ENCODE assay signal across 7 mouse cellular contexts in the genomic region with DNA sequence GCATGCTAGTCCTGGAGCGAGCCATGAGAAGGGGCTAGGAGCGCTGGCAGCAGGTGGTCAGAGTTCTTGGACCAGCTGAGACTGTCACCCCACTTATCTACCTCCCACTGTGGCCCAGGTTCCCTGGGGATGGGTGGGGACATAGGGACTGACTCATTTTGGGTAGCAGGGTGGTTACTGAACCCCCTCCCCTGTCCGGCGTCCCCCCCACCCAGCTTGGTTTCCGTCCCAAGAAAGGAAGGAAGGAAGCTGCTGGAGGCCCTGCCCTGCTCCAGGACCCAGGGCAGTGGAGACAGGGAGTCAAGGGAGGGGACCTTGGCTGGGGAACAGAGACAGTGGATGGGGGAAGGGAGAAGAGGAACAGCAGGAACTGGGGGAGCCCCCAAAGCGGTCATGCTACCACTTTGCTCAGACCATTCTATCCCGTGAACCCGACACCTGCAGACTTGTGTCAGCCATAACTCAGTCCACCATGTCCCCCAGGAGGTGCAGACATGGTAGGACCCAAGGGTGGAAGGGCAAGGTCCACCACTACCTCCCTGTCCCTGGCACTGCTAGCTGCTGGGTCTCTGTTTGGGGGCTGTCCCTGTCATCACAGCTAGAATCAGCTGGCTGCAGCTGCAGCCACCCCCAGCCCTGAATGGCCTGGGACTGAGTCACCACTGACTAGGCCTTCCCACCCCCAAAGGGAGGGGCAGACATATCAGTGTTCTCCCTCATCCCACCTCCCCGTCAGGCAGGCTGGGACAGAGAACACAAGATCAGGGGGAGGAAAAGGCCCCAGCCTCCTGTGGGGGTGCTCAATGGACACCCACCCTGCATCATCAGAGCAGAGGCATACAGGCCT. TPM values are rescaled to one million over a fixed set of nuclear protein-coding genes. Genes with fewer than 3 reads are reported as not detected.
DNase-seq lines count a peak whose midpoint lies in the region; ATAC-seq and TF ChIP-seq lines count a peak whose summit lies in the region.

No protein-coding gene starts in this region.

- TF ChIP-seq EP300 in ES-Bruce4 (IDR thresholded peaks at IDR 0.05; ENCODE audit: insufficient read depth, low read depth, low read length) = no peak

- no peak for DNase-seq in hindbrain, embryonic 14.5 days (ENCODE audit: low spot score)
- no peak for DNase-seq in liver, embryonic 11.5 days (ENCODE audit: low spot score)
- DNase-seq in thymus, adult 2 months = no peak
- DNase-seq in layer of hippocampus, postnatal 10 days (ENCODE audit: low spot score in 2 of 2) = no peak

- 0 out of 2 replicates have a peak overlapping the region, but pooled peaks have one; percentile 12 for H3K27ac ChIP-seq in ES-Bruce4 (ENCODE audit: insufficient read depth, low read length)
- H3K27ac ChIP-seq in brown adipose tissue, adult 24 weeks (replicated peaks; ENCODE audit: low read depth, low read length) = peak overlapping the region; percentile 100
- peak overlapping the region; percentile 24; the same call in 1 of the 2 replicates for H3K27ac ChIP-seq in hindbrain, embryonic 14.5 days
- H3K27ac ChIP-seq in liver, embryonic 11.5 days (ENCODE audit: low read depth, low read length) = peak overlapping the region; percentile 58
- peak overlapping the region; percentile 80 for H3K27ac ChIP-seq in stomach, embryonic 14.5 days (ENCODE audit: low read length)
- H3K27ac ChIP-seq in thymus, adult 2 months (ENCODE audit: control insufficient read depth, insufficient read depth, low read length) = no peak overlapping the region

- no peaks in the 10 kb centered on the region for H3K9me3 ChIP-seq in ES-Bruce4 (replicated peaks; ENCODE audit: control insufficient read depth, insufficient read depth, low read length, poor library complexity, severe bottlenecking)
- no peaks in the 10 kb centered on the region for H3K9me3 ChIP-seq in hindbrain, embryonic 14.5 days (ENCODE audit: control insufficient read depth, low read length)
- H3K9me3 ChIP-seq in liver, embryonic 11.5 days (ENCODE audit: control insufficient read depth, low read length) = no peaks in the 10 kb centered on the region
- H3K9me3 ChIP-seq in stomach, embryonic 14.5 days (ENCODE audit: control insufficient read depth, low read depth, low read length) = no peaks in the 10 kb centered on the region

- no peak for TF ChIP-seq POLR2A in ES-Bruce4 (IDR thresholded peaks at IDR 0.05; ENCODE audit: insufficient read depth, low read length)
- no peak for TF ChIP-seq POLR2A in thymus, adult 2 months (IDR thresholded peaks at IDR 0.05; ENCODE audit: control insufficient read depth, extremely low read depth, insufficient read depth, low read length, poor library complexity)

- H3K36me3 ChIP-seq in ES-Bruce4 (ENCODE audit: control insufficient read depth, insufficient read depth, low read length, poor library complexity, severe bottlenecking) = no peaks in the 10 kb centered on the region
- H3K36me3 ChIP-seq in hindbrain, embryonic 14.5 days (replicated peaks; ENCODE audit: control insufficient read depth, insufficient read depth) = peaks cover 13% of the 10 kb centered on the region; the same call in 1 of the 2 replicates
- peaks cover 2% of the 10 kb centered on the region; the same call in 1 of the 2 replicates for H3K36me3 ChIP-seq in liver, embryonic 11.5 days (ENCODE audit: control insufficient read depth, insufficient read depth, low read length)
- peaks cover 3% of the 10 kb centered on the region; the same call in 1 of the 2 replicates for H3K36me3 ChIP-seq in stomach, embryonic 14.5 days (ENCODE audit: control insufficient read depth, insufficient read depth, low read length)
- no peaks in the 10 kb centered on the region for H3K36me3 ChIP-seq in thymus, adult 2 months (ENCODE audit: control insufficient read depth, insufficient read depth, low read length)

- H3K27me3 ChIP-seq in ES-Bruce4 (ENCODE audit: control insufficient read depth, insufficient read depth, low read length, poor library complexity, severe bottlenecking) = no peaks in the 10 kb centered on the region
- no peaks in the 10 kb centered on the region for H3K27me3 ChIP-seq in hindbrain, embryonic 14.5 days (ENCODE audit: control insufficient read depth, insufficient read depth, low read length)
- peaks cover 14% of the 10 kb centered on the region for H3K27me3 ChIP-seq in liver, embryonic 11.5 days (replicated peaks; ENCODE audit: control insufficient read depth, insufficient read depth, low read length)
- H3K27me3 ChIP-seq in stomach, embryonic 14.5 days (ENCODE audit: control insufficient read depth, insufficient read depth, low read length) = no peaks in the 10 kb centered on the region
- no peaks in the 10 kb centered on the region; the same call in 1 of the 2 replicates for H3K27me3 ChIP-seq in thymus, adult 2 months (ENCODE audit: control insufficient read depth, insufficient read depth, low read length)

- H3K9ac ChIP-seq in ES-Bruce4 (ENCODE audit: low read depth, poor library complexity, severe bottlenecking) = no peak overlapping the region
- no peak overlapping the region for H3K9ac ChIP-seq in hindbrain, embryonic 14.5 days
- no peak overlapping the region; the same call in 1 of the 2 replicates for H3K9ac ChIP-seq in liver, embryonic 11.5 days (ENCODE audit: low read depth, low read length)
- H3K9ac ChIP-seq in stomach, embryonic 14.5 days (replicated peaks; ENCODE audit: low read depth, low read length) = peak overlapping the region; percentile 14; the same call in 1 of the 2 replicates

- TF ChIP-seq CTCF in ES-Bruce4 (IDR thresholded peaks at IDR 0.05; ENCODE audit: low read depth, low read length) = no peak
- TF ChIP-seq CTCF in thymus, adult 2 months (IDR thresholded peaks at IDR 0.05; ENCODE audit: borderline replicate concordance, control insufficient read depth, extremely low read depth, insufficient read depth, low read length, poor library complexity) = no peak

- no peak overlapping the region for H3K4me2 ChIP-seq in hindbrain, embryonic 14.5 days (replicated peaks)
- peak overlapping the region; percentile 16 for H3K4me2 ChIP-seq in liver, embryonic 11.5 days
- no peak overlapping the region for H3K4me2 ChIP-seq in stomach, embryonic 14.5 days (replicated peaks; ENCODE audit: low read depth, low read length)

- peaks cover 10% of the 10 kb centered on the region for H3K4me1 ChIP-seq in ES-Bruce4 (ENCODE audit: control insufficient read depth, insufficient read depth, low read length)
- H3K4me1 ChIP-seq in brown adipose tissue, adult 24 weeks (ENCODE audit: control insufficient read depth, insufficient read depth, insufficient read length, low read length) = no peaks in the 10 kb centered on the region; the same call in 1 of the 2 replicates
- H3K4me1 ChIP-seq in hindbrain, embryonic 14.5 days (replicated peaks; ENCODE audit: control insufficient read depth, insufficient read depth, low read length) = peaks cover 4% of the 10 kb centered on the region
- peaks cover 35% of the 10 kb centered on the region for H3K4me1 ChIP-seq in liver, embryonic 11.5 days (replicated peaks; ENCODE audit: control insufficient read depth, insufficient read depth, low read length)
- H3K4me1 ChIP-seq in stomach, embryonic 14.5 days (ENCODE audit: control insufficient read depth, insufficient read depth, low read length) = peaks cover 29% of the 10 kb centered on the region
- H3K4me1 ChIP-seq in thymus, adult 2 months (replicated peaks; ENCODE audit: control insufficient read depth, insufficient read depth, low read length) = peaks cover 7% of the 10 kb centered on the region

- 75% methylated on average over 9 of the region's 9 CpGs for WGBS in hindbrain, embryonic 14.5 days
- WGBS in liver, embryonic 11.5 days = 52% methylated on average over 8 of the region's 9 CpGs
- WGBS in stomach, embryonic 14.5 days = 75% methylated on average over 9 of the region's 9 CpGs
- WGBS in thymus, adult 2 months = 91% methylated on average over 9 of the region's 9 CpGs

- no peak for ATAC-seq in hindbrain, embryonic 14.5 days (ENCODE audit: low FRiP score)
- peak; percentile 47; the same call in 1 of the 2 replicates for ATAC-seq in liver, embryonic 11.5 days (replicated peaks; ENCODE audit: low FRiP score)
- no peak for ATAC-seq in stomach, embryonic 14.5 days (ENCODE audit: insufficient number of reproducible peaks, insufficient read depth, low FRiP score, low read depth)

- H3K4me3 ChIP-seq in ES-Bruce4 (ENCODE audit: low read depth, low read length) = no peak overlapping the region
- H3K4me3 ChIP-seq in brown adipose tissue, adult 24 weeks (ENCODE audit: insufficient read depth, low read depth, low read length) = peak overlapping the region; percentile 69
- H3K4me3 ChIP-seq in hindbrain, embryonic 14.5 days (replicated peaks; ENCODE audit: low read length) = no peak overlapping the region
- H3K4me3 ChIP-seq in liver, embryonic 11.5 days (ENCODE audit: low read depth, low read length) = 0 out of 2 replicates have a peak overlapping the region, but pooled peaks have one; percentile 5
- H3K4me3 ChIP-seq in stomach, embryonic 14.5 days (ENCODE audit: low read depth, low read length) = no peak overlapping the region
- H3K4me3 ChIP-seq in thymus, adult 2 months (ENCODE audit: control insufficient read depth, insufficient read depth, low read length) = no peak overlapping the region

RNA-seq across cellular contexts. Expression of a gene that starts 5.0 kb away (rescaled TPM):
- 10.3 and 13.5 TPM in 2 replicates for polyA plus RNA-seq in ES-Bruce4 (2011; ENCODE audit: insufficient read depth, insufficient read length, low read depth, missing spikeins)
- 20.1 and 32.2 TPM in 2 replicates for polyA plus RNA-seq in brown adipose tissue, adult 24 weeks (2012; ENCODE audit: insufficient read depth, insufficient read length, missing spikeins)
- 53.5 and 56.9 TPM in 2 replicates for polyA plus RNA-seq in hindbrain, embryonic 14.5 days (2014; fragmentation: Nextera tagmentation; extraction: Ambion mirVana)
- 23.6 and 25.1 TPM in 2 replicates for polyA plus RNA-seq in liver, embryonic 11.5 days (2014; fragmentation: Nextera tagmentation; extraction: Ambion mirVana)
- polyA plus RNA-seq in stomach, embryonic 14.5 days (2014; fragmentation: Nextera tagmentation; extraction: Ambion mirVana) = 44.9 and 47.7 TPM in 2 replicates
- 13.5 and 19.6 TPM in 2 replicates for polyA plus RNA-seq in thymus, adult 2 months (2012; rRNA removed)
- 10 to 100 TPM; 48.5 to 49.4 TPM for total RNA-seq in layer of hippocampus, postnatal 10 days (2021)

RNA-seq across cellular contexts. Expression of a gene that starts 12.6 kb away (rescaled TPM):
- polyA plus RNA-seq in ES-Bruce4 (2011; ENCODE audit: insufficient read depth, insufficient read length, low read depth, missing spikeins) = 21.5 and 27.2 TPM in 2 replicates
- polyA plus RNA-seq in brown adipose tissue, adult 24 weeks (2012; ENCODE audit: insufficient read depth, insufficient read length, missing spikeins) = 3.4 and 7.7 TPM in 2 replicates
- polyA plus RNA-seq in hindbrain, embryonic 14.5 days (2014; fragmentation: Nextera tagmentation; extraction: Ambion mirVana) = 7.8 and 8.2 TPM in 2 replicates
- 21.0 and 23.7 TPM in 2 replicates for polyA plus RNA-seq in liver, embryonic 11.5 days (2014; fragmentation: Nextera tagmentation; extraction: Ambion mirVana)
- 18.1 and 19.6 TPM in 2 replicates for polyA plus RNA-seq in stomach, embryonic 14.5 days (2014; fragmentation: Nextera tagmentation; extraction: Ambion mirVana)
- 9.7 and 9.8 TPM in 2 replicates for polyA plus RNA-seq in thymus, adult 2 months (2012; rRNA removed)
- 1 to 10 TPM; 4.9 to 7.8 TPM for total RNA-seq in layer of hippocampus, postnatal 10 days (2021)

RNA-seq across cellular contexts. Expression of a gene that starts 12.7 kb away (rescaled TPM):
- 51.1 and 53.2 TPM in 2 replicates for polyA plus RNA-seq in ES-Bruce4 (2011; ENCODE audit: insufficient read depth, insufficient read length, low read depth, missing spikeins)
- 67.6 and 69.2 TPM in 2 replicates for polyA plus RNA-seq in brown adipose tissue, adult 24 weeks (2012; ENCODE audit: insufficient read depth, insufficient read length, missing spikeins)
- polyA plus RNA-seq in hindbrain, embryonic 14.5 days (2014; fragmentation: Nextera tagmentation; extraction: Ambion mirVana) = 74.7 and 76.7 TPM in 2 replicates
- 53.5 and 55.2 TPM in 2 replicates for polyA plus RNA-seq in liver, embryonic 11.5 days (2014; fragmentation: Nextera tagmentation; extraction: Ambion mirVana)
- polyA plus RNA-seq in stomach, embryonic 14.5 days (2014; fragmentation: Nextera tagmentation; extraction: Ambion mirVana) = 57.1 and 57.7 TPM in 2 replicates
- 163 and 173 TPM in 2 replicates for polyA plus RNA-seq in thymus, adult 2 months (2012; rRNA removed)
- 100 to 1,000 TPM; 171 to 176 TPM for total RNA-seq in layer of hippocampus, postnatal 10 days (2021)

RNA-seq across cellular contexts. Expression of a gene that starts 13.2 kb away (rescaled TPM):
- polyA plus RNA-seq in ES-Bruce4 (2011; ENCODE audit: insufficient read depth, insufficient read length, low read depth, missing spikeins) = 1.6 TPM in 1 of 2 replicates, not detected in the other
- polyA plus RNA-seq in brown adipose tissue, adult 24 weeks (2012; ENCODE audit: insufficient read depth, insufficient read length, missing spikeins) = not detected in 2 replicates
- polyA plus RNA-seq in hindbrain, embryonic 14.5 days (2014; fragmentation: Nextera tagmentation; extraction: Ambion mirVana) = 0.83 TPM in 1 of 2 replicates, not detected in the other
- 0.31 and 0.47 TPM in 2 replicates for polyA plus RNA-seq in liver, embryonic 11.5 days (2014; fragmentation: Nextera tagmentation; extraction: Ambion mirVana)
- polyA plus RNA-seq in stomach, embryonic 14.5 days (2014; fragmentation: Nextera tagmentation; extraction: Ambion mirVana) = 0.42 and 0.90 TPM in 2 replicates
- polyA plus RNA-seq in thymus, adult 2 months (2012; rRNA removed) = 0.35 and 0.64 TPM in 2 replicates
- 1 to 10 TPM; 1.3 to 1.6 TPM for total RNA-seq in layer of hippocampus, postnatal 10 days (2021)

RNA-seq across cellular contexts. Expression of a gene that starts 24.4 kb away (rescaled TPM):
- 39.0 and 42.1 TPM in 2 replicates for polyA plus RNA-seq in ES-Bruce4 (2011; ENCODE audit: insufficient read depth, insufficient read length, low read depth, missing spikeins)
- 9.2 and 10.0 TPM in 2 replicates for polyA plus RNA-seq in brown adipose tissue, adult 24 weeks (2012; ENCODE audit: insufficient read depth, insufficient read length, missing spikeins)
- 22.8 and 25.6 TPM in 2 replicates for polyA plus RNA-seq in hindbrain, embryonic 14.5 days (2014; fragmentation: Nextera tagmentation; extraction: Ambion mirVana)
- 37.4 and 38.3 TPM in 2 replicates for polyA plus RNA-seq in liver, embryonic 11.5 days (2014; fragmentation: Nextera tagmentation; extraction: Ambion mirVana)
- polyA plus RNA-seq in stomach, embryonic 14.5 days (2014; fragmentation: Nextera tagmentation; extraction: Ambion mirVana) = 24.8 and 26.5 TPM in 2 replicates
- 118 and 123 TPM in 2 replicates for polyA plus RNA-seq in thymus, adult 2 months (2012; rRNA removed)
- 10 to 100 TPM; 40.1 to 43.6 TPM for total RNA-seq in layer of hippocampus, postnatal 10 days (2021)

Comparison
In these comparisons a context has a peak if more than half of its experiments do, and no peak if none do; other contexts are left out.
1. H3K4me3 ChIP-seq: peak in brown adipose tissue, adult 24 weeks (single experiment) and liver, embryonic 11.5 days (single experiment); none in ES-Bruce4 (single experiment), hindbrain, embryonic 14.5 days (single experiment), stomach, embryonic 14.5 days (single experiment) and thymus, adult 2 months (single experiment).